ENCODE assay signal across 8 mouse cellular contexts in genomic region chr7:45434203-45435015, GRCm38 (mm10). TPM values are rescaled to one million over a fixed set of nuclear protein-coding genes. Genes with fewer than 3 reads are reported as not detected.
DNase-seq lines count a peak whose midpoint lies in the region; ATAC-seq lines count a peak whose summit lies in the region.

Gys1 (plus strand) TSS chr7:45434844.

- H3K36me3 ChIP-seq in hindbrain, embryonic 11.5 days (ENCODE audit: control insufficient read depth, insufficient read depth, low read length) = peaks cover 3% of the 10 kb centered on the region

- H3K27ac ChIP-seq in hindbrain, embryonic 11.5 days (ENCODE audit: low read depth, low read length) = peak within 1 kb of the TSS; percentile 86

- DNase-seq in Muller cell, postnatal 12 days (ENCODE audit: inconsistent ontology term) = peak; percentile 100
- peak; percentile 100 for DNase-seq in cerebellum, adult 9-11 months
- peak; percentile 100 for DNase-seq in frontal cortex, adult 2 months (ENCODE audit: extremely low spot score in 1 of 2, low spot score in 1 of 2)
- peak; percentile 100 for DNase-seq in hindbrain, embryonic 11.5 days (ENCODE audit: low spot score)
- peak; percentile 100 for DNase-seq in layer of hippocampus, postnatal 10 days (ENCODE audit: low spot score in 2 of 2)
- peak; percentile 100 for DNase-seq in lung, postnatal 10 days
- DNase-seq in ovary, postnatal 36 days (ENCODE audit: low spot score) = peak; percentile 100
- DNase-seq in thymus, postnatal 25 days = peak; percentile 100

- H3K4me1 ChIP-seq in hindbrain, embryonic 11.5 days (replicated peaks; ENCODE audit: control insufficient read depth, insufficient read depth, low read length) = peaks cover 15% of the 10 kb centered on the region

- H3K27me3 ChIP-seq in hindbrain, embryonic 11.5 days (ENCODE audit: control insufficient read depth, insufficient read depth, low read length) = no peaks in the 10 kb centered on the region

- H3K9ac ChIP-seq in hindbrain, embryonic 11.5 days (ENCODE audit: low read depth, low read length) = peak within 1 kb of the TSS; percentile 84

- H3K4me2 ChIP-seq in hindbrain, embryonic 11.5 days (replicated peaks; ENCODE audit: low read depth, low read length) = peak within 1 kb of the TSS; percentile 91

- ATAC-seq in hindbrain, embryonic 11.5 days (ENCODE audit: low FRiP score) = peak; percentile 98

- peak within 1 kb of the TSS; percentile 91 for H3K4me3 ChIP-seq in hindbrain, embryonic 11.5 days (ENCODE audit: low read depth, low read length)

- no peaks in the 10 kb centered on the region for H3K9me3 ChIP-seq in hindbrain, embryonic 11.5 days (ENCODE audit: control insufficient read depth, low read length)

- WGBS in hindbrain, embryonic 11.5 days = under 1% methylated on average over 45 of the region's 45 CpGs

RNA-seq across cellular contexts. Expression of gene Gys1, which starts in this region (rescaled TPM):
- polyA plus RNA-seq in frontal cortex, adult 2 months (2012; rRNA removed) = 20.5 and 20.9 TPM in 2 replicates
- 29.2 and 30.6 TPM in 2 replicates for polyA plus RNA-seq in hindbrain, embryonic 11.5 days (2014; fragmentation: Nextera tagmentation; extraction: Ambion mirVana)
- 10 to 100 TPM; 18.9 to 20.9 TPM for total RNA-seq in layer of hippocampus, postnatal 10 days (2021)

Comparison
In these comparisons a context has a peak if more than half of its experiments do, and no peak if none do; other contexts are left out.
1. Peak in every context shown above with its lines: DNase-seq, ATAC-seq, H3K4me3 ChIP-seq and H3K27ac ChIP-seq.